Mouse (Mus musculus) liver (tissue): Measurements from ENCODE around the gene Lbr.
"Not testable (repeated sequence)": the region's sequence is repeated elsewhere in the genome, so short reads cannot be mapped to it uniquely, and the experiment has no call there.

Source experiments
- DNase-seq: peaks from one replicate; pipeline ENCODE4 v3.0.0-alpha.2; 2020; ENCODE audit warnings: mixed read lengths

Gene Lbr

DNA sequence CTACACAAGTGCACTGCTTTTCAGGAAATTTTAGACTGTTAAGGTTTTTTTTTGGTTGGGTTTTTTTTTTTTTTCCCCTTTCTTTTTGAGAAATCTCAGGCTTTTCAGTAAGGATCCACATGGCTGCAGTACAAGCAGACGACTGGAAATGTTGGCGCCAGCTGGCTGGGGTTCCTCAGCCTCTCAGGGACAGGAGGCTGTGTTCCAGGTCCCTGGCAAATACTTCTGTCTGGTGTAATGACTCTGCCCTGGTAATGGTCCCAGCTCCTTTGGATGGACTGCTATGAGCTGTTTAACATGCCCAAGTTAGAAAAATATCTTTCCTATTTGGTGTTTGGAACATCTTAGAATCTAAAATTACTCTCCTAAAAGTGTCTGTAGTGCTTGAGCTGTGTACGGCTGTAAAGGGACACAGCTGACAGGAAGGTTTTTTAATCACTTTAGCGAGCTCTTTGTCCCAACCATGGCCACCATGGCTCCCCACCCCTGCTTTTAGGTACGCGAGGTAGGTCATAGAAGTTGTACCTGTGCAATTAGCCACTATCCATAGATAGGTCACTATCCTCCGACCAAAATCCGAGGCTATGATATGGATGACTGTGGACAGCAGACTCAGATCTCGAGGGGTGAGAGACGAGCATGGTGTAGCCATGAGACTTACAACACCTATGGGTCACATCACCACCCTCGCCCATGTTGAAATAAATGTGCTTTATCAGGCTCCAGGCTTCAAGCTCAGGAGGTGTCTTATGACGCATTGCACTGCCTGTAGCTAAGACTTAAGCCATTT, 8.9 kb upstream of the Lbr start:
- DNase-seq, result no peak

DNA sequence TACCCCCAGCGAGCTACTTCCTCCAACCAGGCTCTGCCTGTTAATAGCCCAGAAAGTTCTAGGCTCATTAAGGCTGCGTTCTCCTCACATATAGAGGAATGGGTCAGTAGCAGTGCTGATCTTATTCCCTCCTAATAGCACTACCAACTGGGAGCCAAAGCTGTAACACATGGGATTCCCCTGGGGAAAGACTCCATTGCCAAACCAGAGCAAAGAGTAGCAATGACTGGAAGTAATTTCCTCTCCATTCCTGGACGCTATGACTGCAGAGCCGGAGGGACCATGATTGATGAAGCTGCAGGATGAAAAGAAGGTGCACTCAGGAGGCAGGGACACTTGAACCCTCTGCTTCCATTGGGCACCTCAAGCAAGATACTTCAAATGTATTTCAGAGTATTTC, 7.6 kb upstream of the Lbr start:
- no peak for DNase-seq

DNA sequence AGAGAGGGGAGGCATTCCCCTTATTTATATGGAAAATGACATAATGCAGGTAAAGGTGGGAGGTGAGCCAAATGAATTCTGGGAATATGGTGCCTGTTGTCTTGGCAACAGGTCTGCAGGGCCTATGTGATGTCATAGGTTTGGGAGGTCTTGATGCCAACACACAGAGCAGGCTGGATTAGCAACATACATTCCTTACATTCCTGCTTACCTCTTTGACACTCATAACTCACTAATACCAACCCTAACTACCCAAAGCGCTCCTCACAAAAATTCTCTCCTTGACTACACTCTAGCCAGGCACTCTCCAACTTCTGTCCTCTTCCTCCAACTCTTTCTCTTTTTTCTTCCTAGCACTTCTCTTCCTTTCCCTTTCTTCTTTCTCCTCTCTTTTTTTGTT, 5.4 kb upstream of the Lbr start:
- DNase-seq, result no peak

DNA sequence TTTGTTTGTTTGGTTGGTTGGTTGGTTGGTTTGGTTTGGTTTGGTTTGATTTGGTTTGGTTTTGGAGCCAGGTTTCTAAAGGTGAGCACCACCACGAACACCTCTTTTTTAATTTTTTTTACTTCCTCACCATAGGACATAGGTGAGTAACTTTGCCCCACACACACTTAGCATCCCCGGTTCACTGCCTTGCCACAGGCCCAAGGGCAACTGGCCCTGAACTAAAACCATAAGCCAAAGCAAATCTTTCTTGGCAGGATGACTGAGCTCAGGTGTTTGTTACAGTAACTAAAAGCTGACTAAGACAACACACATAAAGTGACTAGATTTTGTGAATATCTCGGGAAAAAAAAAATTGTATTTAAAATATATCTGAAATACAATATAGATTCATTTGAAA, 4.5 kb upstream of the Lbr start:
- DNase-seq, result no peak

DNA sequence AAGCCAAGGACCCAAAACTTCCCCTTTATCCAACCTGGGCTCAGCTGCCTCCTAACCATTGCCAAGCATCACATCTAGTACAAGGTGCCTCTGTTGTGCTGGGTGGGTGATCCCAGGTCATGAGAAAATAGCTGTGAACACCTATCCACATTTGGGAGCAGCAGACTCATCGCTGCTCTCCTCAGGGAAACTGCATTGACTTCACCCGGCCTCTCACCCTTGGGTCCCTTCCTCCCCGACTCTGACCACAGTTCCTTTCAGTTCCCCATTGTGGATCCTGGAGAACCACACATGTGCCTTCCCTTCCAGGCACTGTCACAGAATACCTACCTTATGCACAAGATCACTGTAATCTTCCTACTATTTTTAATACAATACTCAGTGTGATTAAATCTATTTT, 2.9 kb upstream of the Lbr start:
- DNase-seq, result no peak

DNA sequence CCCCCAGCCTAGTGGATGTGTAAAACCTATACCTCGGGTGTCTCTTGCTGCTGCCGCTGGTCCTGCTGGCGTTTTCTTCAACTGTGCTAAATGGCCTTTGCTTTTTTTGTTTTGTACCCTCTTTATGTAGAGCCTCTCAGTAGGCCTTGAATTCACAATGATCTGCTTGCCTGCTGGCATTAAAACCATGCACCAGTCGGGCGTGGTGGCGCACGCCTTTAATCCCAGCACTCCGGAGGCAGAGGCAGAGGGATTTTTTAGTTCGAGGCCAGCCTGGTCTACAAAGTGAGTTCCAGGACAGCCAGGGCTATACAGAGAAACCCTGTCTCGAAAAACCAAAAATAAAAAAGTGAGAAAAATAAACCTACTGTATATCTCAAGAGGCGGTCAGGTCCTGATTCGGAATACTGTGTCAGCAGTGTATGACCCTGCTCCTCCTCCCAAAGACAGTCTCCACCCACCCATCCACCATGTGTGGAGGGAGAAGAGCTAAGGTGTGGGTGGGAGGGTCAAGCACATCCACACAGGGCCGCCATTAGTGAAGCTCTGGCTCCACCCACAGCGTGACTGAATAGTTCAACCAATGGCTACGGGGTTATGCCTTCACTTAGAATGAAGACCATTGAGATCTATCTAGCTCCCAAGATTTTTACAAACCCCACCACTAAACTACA, 2.2 kb upstream of the Lbr start:
- DNase-seq, result peak; percentile 46

DNA sequence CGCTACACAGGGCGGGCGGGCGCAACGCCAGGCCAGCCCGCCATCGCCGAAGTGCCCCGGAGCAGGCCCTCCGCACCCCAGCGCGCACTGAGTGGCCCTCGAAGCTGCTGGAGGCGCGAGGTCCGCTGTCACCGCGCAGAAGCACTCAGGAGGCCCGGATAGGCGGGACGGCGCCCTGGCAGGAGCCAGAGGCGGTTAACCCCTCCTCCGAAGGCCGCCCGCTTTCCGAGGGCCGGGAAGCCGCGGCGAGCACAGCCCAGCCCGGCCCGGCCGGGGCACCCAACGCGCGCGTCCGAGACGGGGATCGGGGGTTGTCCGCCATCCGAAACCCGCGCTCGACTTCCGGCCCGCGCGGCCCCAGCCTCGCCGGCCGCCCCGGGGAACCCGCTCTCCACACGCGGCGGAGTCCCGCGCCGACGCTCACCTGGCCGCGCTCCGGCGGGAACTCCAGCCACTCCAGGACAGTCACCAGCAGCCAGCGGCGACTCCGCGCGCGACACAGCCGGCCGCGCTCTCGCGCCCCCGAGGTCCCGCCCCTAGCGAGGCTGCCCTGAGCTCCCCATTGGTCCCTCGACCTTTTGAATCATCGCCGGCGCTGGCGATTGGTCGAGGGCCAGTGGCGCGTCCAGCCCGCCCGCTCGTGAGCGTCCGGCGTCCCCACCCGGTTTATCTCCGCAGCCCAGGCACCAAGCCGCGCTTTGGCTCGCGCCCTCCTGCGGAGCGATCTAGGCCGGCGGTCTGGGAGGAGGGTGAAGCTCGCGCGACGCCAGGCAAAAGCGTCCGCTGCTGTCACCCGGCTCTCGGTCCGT, 778 bp downstream of the Lbr start:
- DNase-seq, result peak; percentile 98

DNA sequence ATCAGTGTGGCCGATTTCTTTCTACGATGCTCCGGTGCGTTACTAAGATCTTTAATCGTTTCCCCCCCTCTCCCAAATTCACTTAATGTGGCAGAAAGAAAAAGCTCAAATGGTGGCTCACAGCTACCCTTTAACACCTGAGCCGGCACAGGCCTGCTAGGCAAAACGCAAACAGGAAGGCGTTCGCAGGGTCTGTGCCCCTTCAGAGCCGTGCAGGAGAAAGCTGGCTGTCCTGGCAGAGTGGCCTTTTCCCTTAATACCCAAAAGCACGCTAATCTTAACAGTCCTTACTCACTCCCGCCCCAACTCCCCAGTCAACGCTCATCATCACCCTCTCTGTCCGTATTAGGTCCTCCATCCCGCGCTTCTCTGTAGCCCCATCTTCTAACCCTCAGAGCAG, 1.4 kb downstream of the Lbr start:
- DNase-seq, result peak; percentile 44

DNA sequence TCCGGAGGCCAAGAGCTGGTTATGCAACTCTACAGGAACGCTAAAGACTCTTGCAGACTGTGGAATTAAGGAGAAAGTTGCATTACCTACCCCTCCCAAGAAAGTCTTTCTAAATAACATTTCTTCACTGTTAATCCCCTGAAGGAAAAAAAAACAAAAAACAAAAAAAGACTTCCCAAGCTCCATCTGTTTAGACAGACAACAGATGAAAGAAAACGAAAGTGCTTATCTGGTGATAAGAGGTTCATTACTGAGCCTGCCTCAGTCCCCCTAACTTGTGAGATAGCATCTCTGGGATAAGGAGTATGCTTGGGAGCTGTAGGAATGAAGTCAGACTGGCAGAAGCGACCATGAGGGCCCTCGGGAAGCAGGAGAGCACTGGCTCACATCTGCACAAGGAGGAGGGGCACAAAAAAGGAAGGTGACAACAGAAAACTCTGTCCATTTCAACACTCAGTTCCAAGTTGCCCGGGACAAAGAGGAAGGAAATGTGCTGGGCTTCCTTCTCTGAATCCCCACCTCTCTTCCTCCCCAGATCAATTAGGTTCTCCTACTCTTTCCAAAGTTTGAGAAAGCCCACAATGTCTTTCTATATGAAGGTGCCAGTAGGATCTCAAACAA, 3.0 kb downstream of the Lbr start:
- DNase-seq, result no peak

DNA sequence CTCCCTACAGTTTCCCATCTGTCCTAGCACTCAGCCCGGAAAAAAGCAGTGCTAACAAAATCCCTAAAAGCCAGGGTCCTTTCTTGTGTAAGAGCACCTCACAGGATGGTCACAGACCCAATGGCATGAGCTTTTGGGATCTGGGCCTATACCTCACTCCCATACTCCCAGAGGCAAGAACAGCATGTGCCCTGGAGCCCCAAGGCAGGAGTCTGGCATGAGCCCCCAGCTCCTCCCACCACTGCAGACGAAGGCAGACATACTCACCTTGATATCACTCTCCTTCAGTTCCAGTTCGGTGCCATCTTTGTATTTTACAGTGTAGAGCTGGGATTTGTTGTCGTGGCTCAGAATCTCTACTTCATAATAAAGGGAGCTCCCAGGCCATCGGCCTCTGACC, 4.7 kb downstream of the Lbr start:
- DNase-seq, result no peak

DNA sequence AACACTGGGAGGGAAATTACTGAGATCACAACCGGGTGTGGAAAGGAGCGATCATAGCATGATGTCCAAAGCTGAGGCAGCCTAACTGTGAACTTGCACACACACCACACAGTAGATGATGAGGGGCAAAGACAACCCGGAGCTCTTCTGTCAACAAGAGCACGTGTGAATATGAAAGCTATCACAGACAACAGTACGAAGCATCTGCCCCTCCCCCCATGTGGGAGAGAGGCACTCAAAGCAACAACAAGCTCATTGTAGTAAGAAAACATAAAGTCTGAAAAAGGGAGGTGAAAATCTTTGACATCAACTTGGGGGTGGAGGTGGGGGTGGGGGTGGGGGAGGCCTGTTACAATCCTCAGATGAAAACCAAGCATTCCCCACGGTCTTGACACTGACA, 9.7 kb downstream of the Lbr start:
- no peak for DNase-seq

DNA sequence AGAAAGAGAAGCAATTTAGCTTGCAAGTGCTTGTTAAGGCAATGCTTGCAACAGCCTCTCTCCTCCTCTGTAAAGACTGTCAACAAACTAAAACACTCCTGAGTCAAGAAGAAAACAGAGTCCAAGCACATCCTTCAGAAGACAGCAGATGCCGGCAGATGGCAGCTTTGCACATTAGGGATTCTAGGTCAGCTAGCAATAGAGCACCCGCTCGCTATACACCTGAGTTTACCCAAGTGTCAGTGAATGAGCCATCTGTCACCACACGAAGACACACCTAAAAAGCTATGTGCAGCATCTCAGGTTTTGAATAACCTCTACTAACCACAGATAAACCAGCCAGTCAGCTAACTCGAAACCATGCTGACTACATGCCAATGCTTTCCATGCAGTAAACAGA, 10.1 kb downstream of the Lbr start:
- DNase-seq, result no peak

DNA sequence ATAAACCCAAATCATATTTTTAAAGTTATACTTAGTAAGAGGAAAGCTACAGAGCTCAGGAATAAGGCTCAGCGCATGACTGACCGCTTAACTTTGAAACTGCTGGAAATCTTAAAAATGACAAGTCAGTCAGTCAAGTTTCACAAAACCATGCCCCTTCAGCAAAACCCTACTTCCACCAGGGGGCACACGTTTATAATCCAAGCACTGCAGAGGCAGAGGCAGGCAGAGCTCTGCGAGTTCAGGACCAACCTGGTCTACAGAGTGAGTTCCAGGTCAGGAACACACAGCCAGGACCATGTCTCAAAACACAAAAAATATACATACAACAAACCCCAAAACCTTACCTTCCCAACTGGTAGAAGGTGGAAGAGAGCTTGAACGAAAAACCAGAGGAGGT, 14.5 kb downstream of the Lbr start:
- peak; percentile 42 for DNase-seq

DNA sequence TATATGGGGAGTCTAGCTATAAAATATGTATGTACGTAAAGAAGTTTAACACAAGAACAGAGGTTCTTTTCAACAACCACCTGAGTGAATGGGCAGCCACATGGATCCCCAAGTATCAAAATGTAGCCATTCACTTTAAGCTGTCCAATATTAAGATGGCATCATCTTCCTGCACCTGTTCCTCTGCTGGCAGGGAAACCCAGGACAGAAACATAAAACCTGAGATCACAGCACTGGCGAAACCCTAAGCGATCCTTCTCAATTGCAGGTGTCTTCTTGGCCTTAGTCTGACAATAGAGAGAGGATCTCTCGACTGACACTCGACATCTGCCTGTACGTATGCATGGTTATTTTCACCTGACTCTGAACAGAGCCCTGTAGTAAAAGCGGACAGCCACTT, 16.1 kb downstream of the Lbr start:
- DNase-seq, result no peak

DNA sequence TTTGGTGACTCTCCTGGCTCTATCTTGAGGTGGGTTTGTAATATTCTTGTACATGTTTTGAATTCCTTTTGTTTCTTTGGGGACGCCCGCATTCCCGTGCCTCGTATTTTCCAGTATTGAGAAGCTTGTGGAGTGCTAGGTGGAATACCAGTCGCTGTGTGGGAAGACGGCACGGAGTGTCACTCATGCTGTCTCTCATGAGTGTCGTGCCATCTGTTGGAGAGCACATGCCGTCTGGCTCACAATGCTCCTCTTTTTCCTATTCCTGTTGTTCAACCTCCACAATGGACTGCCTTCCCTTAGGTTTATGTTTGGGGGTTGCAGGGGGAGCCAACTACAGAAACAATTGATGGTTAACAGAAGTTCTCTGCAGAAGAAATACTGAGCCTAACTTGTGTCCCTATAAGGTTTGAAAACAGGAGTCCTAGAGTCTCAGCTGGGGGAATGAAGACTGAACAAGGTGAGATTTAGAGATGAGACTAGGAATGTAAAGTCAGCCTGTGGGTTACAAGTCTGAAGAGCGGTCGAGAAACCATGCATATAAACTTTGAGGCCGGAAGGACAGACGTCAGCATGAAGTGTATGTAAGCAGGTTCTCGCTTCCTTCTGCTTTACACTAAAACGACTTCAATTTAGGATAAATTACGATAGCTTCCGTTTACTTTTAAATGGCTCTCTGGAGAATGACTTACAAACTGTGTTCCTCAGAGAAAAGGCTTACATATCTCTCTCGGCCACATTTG, 31.2 kb downstream of the Lbr start:
- no peak for DNase-seq

DNA sequence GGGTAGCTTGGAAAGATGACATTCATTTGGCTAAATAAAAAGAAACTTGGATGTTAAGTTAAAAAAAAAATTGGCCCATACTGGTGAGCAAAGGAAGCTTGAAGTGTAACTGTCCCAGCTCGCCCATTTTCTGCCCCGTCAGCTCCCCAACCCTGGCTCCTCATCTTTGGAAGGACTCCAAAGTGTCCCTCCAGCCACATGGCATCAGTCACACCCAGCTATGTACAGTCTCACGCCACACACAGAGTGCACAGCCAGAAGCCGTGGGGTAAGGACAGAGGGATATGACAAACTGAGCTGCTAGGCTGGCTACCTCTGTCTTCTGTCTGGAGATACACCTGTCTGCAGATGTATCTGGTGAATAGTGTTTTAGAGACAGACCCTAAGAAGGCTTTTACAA, 42.2 kb downstream of the Lbr start:
- DNase-seq, result no peak

DNA sequence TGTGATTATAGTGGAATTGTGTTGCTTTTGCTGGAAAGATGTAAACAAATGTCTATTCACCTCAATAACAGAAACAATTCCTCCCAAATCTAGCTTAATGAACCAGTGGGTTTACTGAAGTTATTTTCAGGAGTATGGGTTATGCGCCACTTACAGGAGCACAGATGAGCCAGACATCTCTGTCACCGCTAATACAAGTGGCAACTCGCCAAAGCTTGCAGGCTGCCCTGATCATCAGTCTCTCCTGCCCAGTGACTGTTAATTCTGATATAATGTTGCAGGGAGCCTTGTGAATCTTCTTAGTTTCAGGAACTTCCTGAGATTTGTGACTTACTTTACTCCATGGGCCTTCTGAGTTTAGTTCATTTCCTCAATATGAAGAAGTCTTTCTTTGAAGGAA, 42.9 kb downstream of the Lbr start:
- DNase-seq, result no peak

DNA sequence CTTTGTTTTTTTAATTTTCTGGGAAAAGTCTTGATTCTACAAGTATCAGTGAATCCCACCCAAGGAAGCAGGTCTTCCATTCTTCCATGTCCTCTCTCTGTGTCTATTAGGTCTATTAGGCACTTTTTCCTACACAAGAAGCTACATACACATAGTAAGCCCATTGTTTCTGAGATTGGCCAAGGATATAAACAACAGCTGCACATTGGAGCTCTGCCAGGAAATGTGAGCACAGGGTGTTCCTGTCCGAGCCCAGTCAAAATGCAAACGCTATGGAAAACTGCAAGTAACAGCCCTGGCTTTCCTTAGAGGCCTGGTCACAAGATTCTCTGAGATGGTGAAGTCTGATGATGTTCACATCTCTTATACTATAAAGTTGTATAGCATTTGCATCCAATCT, 49.3 kb downstream of the Lbr start:
- no peak for DNase-seq

DNA sequence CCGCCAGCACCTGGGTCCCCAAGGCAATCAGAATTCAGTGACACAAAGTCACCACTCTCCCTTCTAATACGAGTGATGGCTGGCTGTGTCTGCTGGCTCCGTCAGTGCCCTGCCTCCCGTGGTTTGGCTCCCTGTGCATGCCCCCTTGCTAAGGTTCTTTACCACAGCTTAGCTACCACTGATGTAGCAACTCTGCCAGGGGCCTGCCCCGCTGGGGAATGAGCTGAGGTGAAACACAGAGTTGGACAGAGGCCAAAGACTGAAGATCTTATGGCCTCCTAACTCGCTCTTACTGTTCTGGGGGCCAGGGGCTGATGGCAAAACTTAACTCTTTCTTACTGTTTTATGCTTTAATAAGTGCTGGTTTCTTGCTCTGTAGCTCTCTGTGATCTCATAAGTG, 52.9 kb downstream of the Lbr start:
- DNase-seq, result no peak

DNA sequence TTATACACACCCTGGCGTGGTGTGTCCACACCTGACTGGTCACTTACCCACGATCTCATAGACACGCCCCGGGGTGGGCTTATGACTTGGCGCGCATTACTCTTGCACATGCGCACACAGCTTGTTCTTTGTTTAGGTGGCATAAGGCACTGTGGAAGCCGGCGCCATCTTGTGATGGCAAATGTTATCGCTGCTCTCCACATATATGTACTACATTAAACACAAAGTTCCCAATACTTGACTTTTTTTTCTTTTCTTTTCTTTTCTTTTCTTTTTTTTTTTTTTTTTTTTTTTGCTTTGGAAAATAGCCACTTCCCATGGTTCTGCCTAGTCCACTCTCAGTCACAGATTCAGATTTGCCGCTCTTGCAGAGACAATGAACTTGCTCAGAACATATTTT, 60.2 kb downstream of the Lbr start:
- DNase-seq, result not testable (repeated sequence)

DNA sequence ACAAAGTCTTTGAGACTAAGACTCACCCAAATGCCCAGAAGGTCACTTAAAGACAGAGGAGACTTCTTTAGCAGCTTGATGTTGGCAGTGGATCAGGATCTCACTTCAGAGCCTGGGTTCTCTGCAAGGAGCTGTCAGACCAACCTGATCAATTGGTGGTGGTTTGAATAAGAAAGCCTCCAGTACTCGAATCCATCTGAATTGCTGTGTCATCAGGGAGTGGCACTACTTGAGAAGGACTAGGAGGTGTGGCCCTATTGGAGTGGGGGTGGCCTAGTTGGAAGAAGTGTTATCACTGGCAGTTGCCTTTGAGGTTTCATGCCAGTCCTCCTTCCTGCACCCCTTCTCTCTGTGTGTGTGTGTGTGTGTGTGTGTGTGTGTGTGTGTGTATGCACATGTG, 66.3 kb downstream of the Lbr start:
- DNase-seq, result no peak

DNA sequence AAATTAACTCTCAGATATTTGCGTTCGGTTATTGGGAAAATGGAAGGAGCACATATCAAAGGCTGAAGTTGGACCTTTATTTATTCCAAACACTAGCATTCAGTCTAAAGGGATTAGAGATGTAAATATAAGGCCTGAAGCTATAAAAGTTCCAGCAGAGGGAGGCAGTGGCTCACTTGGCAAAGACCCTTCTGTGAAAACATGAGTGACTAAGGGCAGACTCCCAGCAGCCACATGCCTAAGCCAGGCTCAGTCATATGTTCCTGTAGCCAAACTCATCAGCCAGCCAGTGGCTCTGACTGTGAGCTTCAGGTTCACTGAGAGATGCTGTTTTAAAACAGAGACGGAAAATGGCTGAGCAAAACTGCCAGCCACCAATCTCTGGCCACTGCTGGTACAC, 71.0 kb downstream of the Lbr start:
- no peak for DNase-seq

DNA sequence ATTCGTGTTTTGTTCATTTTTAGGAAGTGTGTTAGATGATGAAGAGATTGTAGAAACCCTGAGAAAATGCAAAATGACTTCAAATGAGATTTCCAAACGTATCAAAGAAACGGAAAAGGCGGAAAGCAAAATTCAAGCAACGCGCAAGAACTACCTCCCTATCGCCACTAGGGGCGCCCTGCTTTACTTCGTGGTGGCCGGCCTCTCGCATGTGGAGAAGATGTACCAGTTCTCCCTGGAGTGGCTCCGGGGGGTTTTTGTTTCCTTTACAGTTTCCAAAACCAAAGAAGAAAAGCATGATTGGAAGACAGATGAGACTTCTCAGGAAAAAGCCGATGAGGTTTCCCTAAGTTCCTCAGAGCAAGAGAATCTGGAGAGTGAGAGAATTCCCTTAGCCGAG, 73.5 kb downstream of the Lbr start:
- DNase-seq, result no peak
